Mouse (Mus musculus) hindbrain, embryonic 13.5 days (tissue): ENCODE measurements around the gene Ttc26. TPM values are rescaled to one million over a fixed set of nuclear protein-coding genes. Genes with fewer than 3 reads are reported as not detected.
"Not testable (repeated sequence)": the region's sequence is repeated elsewhere in the genome, so short reads cannot be mapped to it uniquely, and the experiment has no call there.

ENCODE experiments used
- ATAC-seq: fragments of 200-750 bp; cut with Nextera tagmentation; 2 replicates; pipeline ENCODE4 v1.8.0; 2017; ENCODE audit warnings: moderate TSS enrichment; ENCODE audit not compliant: low FRiP score
- H3K27ac ChIP-seq: fragments of 300-500 bp; sonication (generic); 2 replicates; pipeline ENCODE4 v1.5.1; 2015; ENCODE audit warnings: inconsistent platforms, mild to moderate bottlenecking, moderate library complexity
- H3K27me3 ChIP-seq: fragments of 300-500 bp; sonication (generic); 2 replicates; pipeline ENCODE4 v1.6.1; 2015; ENCODE audit warnings: mild to moderate bottlenecking, inconsistent platforms
- H3K36me3 ChIP-seq: fragments of 300-500 bp; sonication (generic); 2 replicates; pipeline ENCODE4 v1.6.1; 2015; ENCODE audit warnings: mild to moderate bottlenecking, inconsistent platforms
- H3K4me1 ChIP-seq: fragments of 300-500 bp; sonication (generic); replicated peaks from 2 replicates; pipeline ENCODE4 v1.6.1; 2015; ENCODE audit warnings: inconsistent platforms
- H3K4me2 ChIP-seq: fragments of 300-500 bp; sonication (generic); 2 replicates; pipeline ENCODE4 v1.6.1; 2015; ENCODE audit warnings: inconsistent platforms, mild to moderate bottlenecking, moderate library complexity
- H3K4me3 ChIP-seq: fragments of 300-500 bp; sonication (generic); 2 replicates; pipeline ENCODE4 v1.5.1; 2015; ENCODE audit warnings: mild to moderate bottlenecking, inconsistent platforms
- H3K9ac ChIP-seq: fragments of 300-500 bp; sonication (generic); 2 replicates; pipeline ENCODE4 v1.6.1; 2015; ENCODE audit warnings: mild to moderate bottlenecking, inconsistent platforms
- H3K9me3 ChIP-seq: fragments of 300-500 bp; sonication (generic); 2 replicates; pipeline ENCODE4 v1.6.1; 2016; ENCODE audit warnings: inconsistent platforms
- WGBS: fragments of 180-500 bp; shearing (Covaris S2); methylation state at CpG from one replicate; pipeline ENCODE4 v1.1.7; 2015; 5-methylcytosine and 5-hydroxymethylcytosine counted together
- polyA plus RNA-seq: library from polyadenylated mRNA; unstranded; fragments of >200 nt; fragmentation: Nextera tagmentation; extraction: Ambion mirVana; gene quantifications from 2 replicates; pipeline ENCODE4 v1.2.1, GENCODE M21; 2015

Ttc26 gene
- polyA plus RNA-seq, 1 experiment from 2014 or later, result 6.7 TPM

DNA sequence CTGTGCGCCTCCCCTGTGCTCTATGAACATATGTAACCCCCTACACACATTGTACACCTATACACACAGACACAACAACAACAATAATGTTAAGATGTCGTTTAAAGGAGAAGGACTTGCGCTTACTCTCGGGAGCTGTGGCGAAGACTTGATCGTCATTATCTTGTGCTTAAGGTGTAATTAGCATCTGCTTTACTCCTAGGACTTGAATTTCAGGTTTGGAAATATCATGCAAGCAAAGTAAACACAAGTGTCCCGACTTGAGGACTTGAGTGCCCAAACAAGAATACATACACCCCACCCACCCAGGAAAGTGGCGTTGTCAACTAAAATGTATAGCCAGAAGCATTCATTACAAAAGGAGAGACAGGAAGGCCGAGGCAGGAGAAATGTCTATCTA, 31.5 kb upstream of the Ttc26 start:
- Histone ChIP-seq H3K27me3 (peaks cover 54% of the 10 kb centered on the region), H3K9me3 (no peaks in the 10 kb centered on the region), H3K27ac (no peak overlapping the region), H3K4me3 (no peak overlapping the region), H3K4me2 (no peak overlapping the region), H3K4me1 (peaks cover 13% of the 10 kb centered on the region), H3K9ac (no peak overlapping the region), H3K36me3 (no peaks in the 10 kb centered on the region)
- WGBS, result 82% methylated on average over 9 of the region's 9 CpGs
- no peak for ATAC-seq

DNA sequence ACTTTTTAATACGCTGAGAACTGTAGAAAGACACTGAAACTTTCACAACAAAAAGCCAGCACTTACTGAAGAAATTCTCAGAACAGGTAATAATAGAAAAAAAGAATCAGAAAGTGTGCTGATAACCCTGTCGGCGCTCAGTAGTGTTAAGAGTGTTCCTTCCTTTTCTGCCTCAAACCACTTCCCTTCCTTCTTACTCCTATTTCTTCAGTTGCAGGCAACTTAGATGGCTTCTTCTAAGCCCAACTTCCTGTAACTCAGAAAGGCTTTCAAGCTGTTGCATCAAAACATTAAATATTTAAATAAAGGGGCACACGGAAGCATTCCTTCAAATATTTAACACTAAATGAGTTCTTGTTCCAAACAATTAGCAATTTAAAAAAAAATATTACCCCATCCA, 29.3 kb upstream of the Ttc26 start:
- H3K27ac ChIP-seq, result no peak overlapping the region
- WGBS, result 53% methylated on average over 4 of the region's 4 CpGs
- H3K36me3 ChIP-seq, result no peaks in the 10 kb centered on the region
- H3K9me3 ChIP-seq, result no peaks in the 10 kb centered on the region
- H3K4me2 ChIP-seq, result no peak overlapping the region
- H3K27me3 ChIP-seq, result peaks cover 75% of the 10 kb centered on the region
- ATAC-seq, result no peak
- H3K9ac ChIP-seq, result no peak overlapping the region
- H3K4me3 ChIP-seq, result no peak overlapping the region
- H3K4me1 ChIP-seq, result peaks cover 21% of the 10 kb centered on the region

DNA sequence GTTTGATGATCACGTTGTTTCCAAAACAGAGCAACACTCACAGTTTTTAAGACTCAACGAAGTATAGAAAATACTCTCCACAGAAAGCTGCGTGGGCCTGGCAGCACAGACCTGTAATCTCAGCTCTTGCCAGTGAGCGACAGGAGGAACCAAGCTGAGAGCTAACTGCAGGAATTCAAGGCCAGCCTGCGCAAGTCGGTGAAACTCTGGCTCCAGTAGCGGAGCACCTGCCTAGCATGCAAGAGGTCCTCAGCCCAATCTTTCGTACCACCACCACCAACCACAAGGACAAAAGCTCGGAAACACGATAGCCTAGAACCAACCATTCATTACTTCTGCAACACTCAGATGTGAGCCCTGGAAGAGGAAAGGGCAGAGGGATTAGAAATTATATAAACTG, 28.8 kb upstream of the Ttc26 start:
- H3K27me3 ChIP-seq, result peaks cover 80% of the 10 kb centered on the region
- no peak overlapping the region for H3K27ac ChIP-seq
- WGBS, result 17% methylated on average over 10 of the region's 10 CpGs
- no peaks in the 10 kb centered on the region for H3K36me3 ChIP-seq
- H3K4me3 ChIP-seq, result 0 out of 2 replicates have a peak overlapping the region, but pooled peaks have one; percentile 4
- no peak overlapping the region for H3K9ac ChIP-seq
- ATAC-seq, result no peak
- no peaks in the 10 kb centered on the region for H3K9me3 ChIP-seq
- H3K4me1 ChIP-seq, result peaks cover 21% of the 10 kb centered on the region
- no peak overlapping the region for H3K4me2 ChIP-seq

DNA sequence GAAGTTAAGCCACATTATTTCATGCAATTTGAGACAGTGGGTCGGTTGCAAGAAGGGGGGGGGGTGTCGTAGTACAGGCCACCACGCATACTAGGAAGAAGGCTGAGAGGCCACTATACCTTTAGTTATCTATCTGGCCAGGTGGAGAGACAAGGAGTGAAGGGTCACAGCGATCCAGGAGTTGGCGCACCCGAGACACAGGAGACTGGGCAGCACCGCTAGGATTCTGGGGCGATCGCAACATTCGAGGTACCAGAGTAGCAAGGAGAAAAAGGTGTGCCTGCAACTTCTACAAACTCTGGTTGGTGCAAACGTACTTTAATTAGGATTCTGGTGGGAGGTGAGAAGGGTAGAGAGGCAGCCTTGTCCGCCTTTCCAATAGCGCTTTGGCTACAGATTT, 28.1 kb upstream of the Ttc26 start:
- WGBS, result 5% methylated on average over 13 of the region's 13 CpGs
- H3K9ac ChIP-seq, result no peak overlapping the region
- no peak overlapping the region for H3K4me2 ChIP-seq
- H3K9me3 ChIP-seq, result no peaks in the 10 kb centered on the region
- peak overlapping the region; percentile 47 for H3K4me3 ChIP-seq
- no peak for ATAC-seq
- peaks cover 86% of the 10 kb centered on the region for H3K27me3 ChIP-seq
- no peaks in the 10 kb centered on the region for H3K36me3 ChIP-seq
- H3K27ac ChIP-seq, result no peak overlapping the region
- peaks cover 21% of the 10 kb centered on the region for H3K4me1 ChIP-seq

DNA sequence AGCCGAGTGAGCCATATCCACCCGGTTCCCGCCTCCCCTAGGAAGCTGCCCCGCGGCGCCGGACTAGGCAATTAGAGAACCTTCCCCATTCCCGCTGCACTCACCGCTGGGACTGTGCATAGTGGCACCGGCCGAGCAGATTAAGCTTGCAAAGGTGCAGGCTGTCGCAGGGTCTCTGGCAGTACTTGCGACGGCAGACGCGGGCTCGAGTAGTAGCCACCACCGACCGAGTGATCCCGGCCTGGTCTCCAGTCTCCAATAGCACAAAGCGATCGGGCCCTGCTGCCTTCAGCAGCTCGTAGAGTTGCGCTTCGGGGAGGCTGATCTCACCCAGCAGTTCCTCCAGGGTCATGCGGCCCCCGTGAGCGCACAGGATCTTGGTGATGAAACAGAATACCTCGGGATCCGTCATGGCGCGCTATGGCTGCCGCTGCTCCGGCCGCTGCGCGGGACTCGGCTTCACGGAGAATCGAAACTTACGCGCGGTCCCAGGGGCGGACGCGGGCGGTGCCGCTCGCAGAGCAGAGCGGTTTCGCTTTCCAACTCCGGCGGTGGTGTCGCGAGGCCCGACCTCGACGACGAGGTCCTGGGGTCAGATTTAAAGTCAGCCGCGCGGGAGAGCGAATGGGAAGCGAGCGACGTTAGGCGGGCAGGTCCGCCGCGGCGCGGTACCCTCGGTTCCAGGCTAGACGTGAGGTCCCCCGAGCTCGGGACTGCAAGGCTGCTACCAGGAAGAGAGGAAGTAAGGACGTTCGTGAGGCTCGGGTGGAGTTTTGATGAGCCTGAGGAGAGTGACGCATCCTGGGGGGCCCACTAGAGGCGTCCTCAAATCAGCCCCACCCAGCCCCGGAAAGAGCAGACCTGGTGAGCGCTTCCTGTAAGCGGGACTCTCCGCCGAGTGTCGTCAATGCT, 27.2 kb upstream of the Ttc26 start, which contains the start of gene Zc3hav1:
Zc3hav1 (minus strand) TSS at position 793 of the 912 bp plus-strand sequence.
- under 1% methylated on average over 87 of the region's 87 CpGs for WGBS
- Histone ChIP-seq H3K9ac (peak within 1 kb of the TSS; percentile 49), H3K36me3 (no peaks in the 10 kb centered on the region), H3K27ac (no peak within 1 kb of the TSS), H3K9me3 (no peaks in the 10 kb centered on the region), H3K27me3 (peaks cover 90% of the 10 kb centered on the region), H3K4me2 (peak within 1 kb of the TSS; percentile 64), H3K4me1 (peaks cover 21% of the 10 kb centered on the region), H3K4me3 (peak within 1 kb of the TSS; percentile 47)
- ATAC-seq, result peak; percentile 72

DNA sequence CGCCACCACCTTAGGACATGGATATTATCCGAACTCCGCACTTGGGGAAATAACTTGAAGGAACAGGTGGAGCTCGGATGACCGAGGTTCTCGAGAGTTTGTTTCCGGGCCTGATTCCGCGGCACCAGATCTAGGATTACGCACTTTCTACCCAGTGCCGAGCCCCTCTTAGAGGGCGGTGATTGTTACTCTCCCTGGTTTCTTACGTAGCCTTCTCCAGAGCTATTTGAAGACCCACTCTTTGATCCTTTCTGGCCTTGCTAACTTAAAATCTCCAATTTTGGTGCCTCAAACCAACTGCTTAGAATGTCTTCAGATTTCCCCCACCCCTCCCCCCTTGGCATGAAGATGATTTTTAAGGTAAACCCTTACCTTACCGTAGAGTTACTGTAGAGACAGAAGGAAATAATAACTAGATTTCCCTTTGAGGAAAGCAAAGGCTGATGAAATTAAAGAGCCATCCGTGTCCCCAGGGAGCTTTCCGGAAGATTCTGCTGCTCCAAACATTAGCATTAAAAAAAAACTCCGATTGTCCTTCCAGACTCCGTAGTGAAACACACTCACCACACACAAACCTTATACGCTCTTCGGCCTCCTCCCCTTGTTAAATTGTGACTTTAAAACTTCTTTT, 26.4 kb upstream of the Ttc26 start:
- Histone ChIP-seq H3K4me3 (peak overlapping the region; percentile 47), H3K9ac (0 out of 2 replicates have a peak overlapping the region, but pooled peaks have one; percentile 49), H3K27ac (no peak overlapping the region), H3K4me1 (peaks cover 21% of the 10 kb centered on the region), H3K4me2 (peak overlapping the region; percentile 64), H3K36me3 (no peaks in the 10 kb centered on the region), H3K27me3 (peaks cover 85% of the 10 kb centered on the region), H3K9me3 (no peaks in the 10 kb centered on the region)
- 2% methylated on average over 20 of the region's 20 CpGs for WGBS
- 0 out of 2 replicates have a peak, but pooled peaks have one; percentile 7 for ATAC-seq

DNA sequence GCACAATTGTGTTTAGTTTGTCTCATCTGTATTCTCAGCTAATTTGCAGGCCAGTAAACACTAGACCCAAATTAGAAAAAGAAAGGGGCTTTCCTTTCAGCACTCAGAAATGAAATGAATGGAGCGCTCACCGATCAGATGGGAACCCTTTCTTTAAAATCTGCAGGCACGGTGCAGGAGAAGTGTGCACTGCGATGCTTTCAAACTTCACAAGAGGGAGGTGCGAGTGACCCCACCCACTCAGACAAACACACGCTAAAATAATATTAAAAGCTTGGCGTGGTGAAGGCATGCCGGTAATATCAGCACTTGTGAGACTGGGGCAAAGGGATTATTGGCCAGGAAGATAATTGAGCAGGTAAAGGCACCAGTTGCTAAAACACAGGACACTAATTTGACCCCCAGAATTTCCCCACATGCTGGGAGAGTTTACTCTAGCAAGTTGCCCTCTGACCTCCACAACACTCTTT, 25.9 kb upstream of the Ttc26 start:
- no peaks in the 10 kb centered on the region for H3K9me3 ChIP-seq
- H3K36me3 ChIP-seq, result no peaks in the 10 kb centered on the region
- no peak overlapping the region for H3K27ac ChIP-seq
- H3K4me1 ChIP-seq, result peaks cover 21% of the 10 kb centered on the region
- H3K4me2 ChIP-seq, result peak overlapping the region; percentile 64
- 3% methylated on average over 8 of the region's 8 CpGs for WGBS
- H3K9ac ChIP-seq, result no peak overlapping the region
- peaks cover 79% of the 10 kb centered on the region for H3K27me3 ChIP-seq
- ATAC-seq, result no peak
- 0 out of 2 replicates have a peak overlapping the region, but pooled peaks have one; percentile 47 for H3K4me3 ChIP-seq

DNA sequence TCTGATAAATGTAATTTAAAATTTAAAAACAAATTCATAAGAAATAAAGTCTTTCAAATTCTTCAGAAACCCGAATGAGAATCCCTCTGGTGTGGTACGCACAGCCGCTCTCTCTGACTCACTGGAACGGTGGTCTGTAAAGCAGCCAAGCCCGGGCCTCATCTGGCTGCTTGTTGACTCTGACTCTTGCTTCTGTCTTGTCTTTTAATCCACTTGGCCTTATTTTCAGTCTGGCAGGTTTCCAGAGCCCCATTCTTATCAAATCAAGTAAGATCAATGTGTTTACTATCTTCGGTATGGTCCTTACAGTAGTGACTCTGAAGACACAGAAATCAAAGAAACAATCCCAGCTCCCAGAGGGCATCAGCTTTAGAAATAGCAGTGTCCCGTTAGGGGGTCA, 25.4 kb upstream of the Ttc26 start:
- ATAC-seq, result no peak
- H3K4me3 ChIP-seq, result no peak overlapping the region
- H3K4me2 ChIP-seq, result no peak overlapping the region; the same call in 1 of the 2 replicates
- H3K4me1 ChIP-seq, result peaks cover 21% of the 10 kb centered on the region
- no peaks in the 10 kb centered on the region for H3K36me3 ChIP-seq
- H3K9ac ChIP-seq, result no peak overlapping the region
- no peaks in the 10 kb centered on the region for H3K9me3 ChIP-seq
- WGBS, result 11% methylated on average over 7 of the region's 7 CpGs
- H3K27me3 ChIP-seq, result peaks cover 74% of the 10 kb centered on the region
- no peak overlapping the region for H3K27ac ChIP-seq

DNA sequence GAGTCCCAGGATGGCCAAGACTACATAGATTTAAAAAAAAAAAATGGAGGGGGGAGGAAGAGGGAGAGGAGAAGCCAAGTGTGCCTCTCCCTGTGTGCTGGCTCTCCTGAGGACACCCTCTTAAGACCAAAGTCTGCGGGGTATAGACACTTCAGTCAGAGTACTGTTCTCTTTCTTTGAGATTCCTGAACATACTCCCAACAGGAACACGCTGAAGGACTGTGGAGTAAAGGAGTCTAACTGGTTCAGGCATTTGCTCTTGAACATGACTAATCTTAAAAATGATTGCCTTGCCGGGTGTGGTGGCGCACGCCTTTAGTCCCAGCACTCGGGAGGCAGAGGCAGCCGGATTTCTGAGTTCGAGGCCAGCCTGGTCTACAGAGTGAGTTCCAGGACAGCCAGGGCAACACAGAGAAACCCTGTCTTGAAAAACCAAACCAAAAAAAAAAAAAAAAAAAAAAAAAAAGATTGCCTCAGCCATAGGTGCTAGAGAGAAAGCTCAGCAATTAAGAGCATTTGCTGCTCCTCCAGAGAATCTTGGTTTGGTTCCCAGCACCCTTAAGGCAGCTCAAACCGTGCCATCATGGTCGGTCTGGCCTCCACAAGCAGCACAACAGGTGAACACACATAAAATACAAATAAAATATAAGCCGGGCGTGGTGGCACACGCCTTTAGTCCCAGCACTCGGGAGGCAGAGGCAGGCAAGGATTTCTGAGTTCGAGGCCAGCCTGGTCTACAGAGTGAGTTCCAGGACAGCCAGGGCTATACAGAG, 24.4 kb upstream of the Ttc26 start:
- Histone ChIP-seq H3K4me1 (peaks cover 21% of the 10 kb centered on the region), H3K27me3 (peaks cover 66% of the 10 kb centered on the region)
- not testable (repeated sequence) for H3K27ac ChIP-seq, H3K36me3 ChIP-seq, ATAC-seq, H3K9ac ChIP-seq, H3K9me3 ChIP-seq, H3K4me2 ChIP-seq, H3K4me3 ChIP-seq
- WGBS, result 88% methylated on average over 15 of the region's 15 CpGs

DNA sequence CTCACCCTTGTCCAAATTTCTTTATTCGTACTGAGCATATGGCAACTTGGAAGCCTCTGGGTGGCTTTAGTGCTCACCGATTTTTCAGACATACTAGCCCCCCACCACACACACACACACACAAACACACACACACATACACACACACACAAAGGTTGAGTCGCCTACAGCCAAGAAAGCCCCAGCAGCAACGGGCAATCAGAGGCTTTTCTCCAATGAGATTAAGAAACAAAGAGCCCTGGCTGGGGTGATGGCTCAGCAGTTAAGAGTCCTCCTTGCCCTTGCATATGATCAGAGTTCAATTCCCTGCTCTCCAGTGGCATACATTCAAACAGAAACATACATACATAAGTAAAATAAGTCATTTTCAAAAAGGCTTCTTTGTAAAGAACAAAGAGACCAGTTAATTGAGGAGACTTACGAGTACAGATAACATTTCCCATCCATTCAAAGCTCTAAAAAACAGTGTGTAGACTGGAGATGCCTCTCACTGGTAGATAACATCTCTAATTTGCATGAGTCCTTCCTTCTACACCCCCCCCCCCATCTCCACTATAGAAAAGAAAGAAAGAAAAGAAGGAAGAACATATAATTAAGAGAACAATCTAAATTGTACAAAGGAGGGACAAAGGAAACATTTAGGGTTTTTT, 23.5 kb upstream of the Ttc26 start:
- Histone ChIP-seq H3K4me2 (no peak overlapping the region), H3K27ac (no peak overlapping the region), H3K36me3 (no peaks in the 10 kb centered on the region), H3K27me3 (peaks cover 57% of the 10 kb centered on the region), H3K4me3 (no peak overlapping the region), H3K4me1 (peaks cover 21% of the 10 kb centered on the region), H3K9me3 (no peaks in the 10 kb centered on the region), H3K9ac (no peak overlapping the region)
- no peak for ATAC-seq
- 44% methylated on average over 5 of the region's 5 CpGs for WGBS

DNA sequence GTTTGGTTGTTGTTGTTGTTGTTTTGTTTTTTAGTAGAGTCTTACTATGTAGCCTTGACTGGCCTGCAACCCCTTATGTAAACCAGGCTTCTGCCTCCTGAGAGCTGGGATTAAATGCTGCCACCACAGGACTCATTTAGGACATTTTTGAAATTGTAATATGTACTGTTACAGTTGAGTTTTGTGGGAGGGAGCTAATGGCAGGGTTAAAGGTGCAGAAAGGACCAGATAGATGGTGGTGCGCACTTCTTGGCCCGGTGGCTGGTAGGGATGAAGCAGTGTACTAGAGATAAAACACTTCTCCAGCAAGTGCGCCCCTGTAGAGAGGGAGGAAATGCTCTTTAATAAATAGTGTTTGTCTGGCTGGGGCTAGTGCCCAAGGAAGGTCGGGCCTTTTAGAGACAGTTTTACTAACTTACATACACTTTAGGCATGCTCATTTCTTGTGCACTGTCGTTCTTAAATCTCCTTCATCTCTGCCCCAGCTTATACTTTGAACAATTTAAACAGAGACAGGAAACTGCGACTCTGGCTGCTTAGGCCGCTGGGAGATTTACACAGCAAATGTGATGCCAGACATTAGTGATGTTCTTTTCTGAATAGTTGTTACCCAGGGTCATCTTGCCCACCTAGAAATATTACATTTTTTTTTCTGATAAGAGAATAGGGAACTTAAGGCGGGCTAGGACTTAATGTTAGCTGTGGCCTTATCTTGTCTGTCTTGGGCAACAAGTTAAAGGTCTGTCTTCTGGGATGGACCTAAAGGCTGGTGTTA, 22.8 kb upstream of the Ttc26 start:
- no peak overlapping the region for H3K27ac ChIP-seq
- no peak overlapping the region for H3K9ac ChIP-seq
- H3K4me2 ChIP-seq, result no peak overlapping the region
- peaks cover 21% of the 10 kb centered on the region for H3K4me1 ChIP-seq
- peaks cover 50% of the 10 kb centered on the region for H3K27me3 ChIP-seq
- no peak overlapping the region for H3K4me3 ChIP-seq
- no peaks in the 10 kb centered on the region for H3K9me3 ChIP-seq
- WGBS, result 77% methylated on average over 8 of the region's 8 CpGs
- H3K36me3 ChIP-seq, result no peaks in the 10 kb centered on the region
- ATAC-seq, result no peak
